Mouse (Mus musculus) sigmoid colon, adult 10 weeks (tissue): ENCODE results near the gene Fkbp9. TPM values are rescaled to one million over a fixed set of nuclear protein-coding genes. Genes with fewer than 3 reads are reported as not detected.

Experiments
- polyA plus RNA-seq: library from polyadenylated mRNA; stranded (reverse); fragments of 350-450 nt; fragmentation: Illumina TruSeq; extraction: RNeasy Lipid Tissue Mini Kit (QIAGEN cat#74804); gene quantifications from one replicate; pipeline ENCODE4 v1.2.3, GENCODE M21; 2014; ENCODE audit warnings: low read depth, low replicate concordance

Gene Fkbp9
- polyA plus RNA-seq, result 59.2 TPM

DNA sequence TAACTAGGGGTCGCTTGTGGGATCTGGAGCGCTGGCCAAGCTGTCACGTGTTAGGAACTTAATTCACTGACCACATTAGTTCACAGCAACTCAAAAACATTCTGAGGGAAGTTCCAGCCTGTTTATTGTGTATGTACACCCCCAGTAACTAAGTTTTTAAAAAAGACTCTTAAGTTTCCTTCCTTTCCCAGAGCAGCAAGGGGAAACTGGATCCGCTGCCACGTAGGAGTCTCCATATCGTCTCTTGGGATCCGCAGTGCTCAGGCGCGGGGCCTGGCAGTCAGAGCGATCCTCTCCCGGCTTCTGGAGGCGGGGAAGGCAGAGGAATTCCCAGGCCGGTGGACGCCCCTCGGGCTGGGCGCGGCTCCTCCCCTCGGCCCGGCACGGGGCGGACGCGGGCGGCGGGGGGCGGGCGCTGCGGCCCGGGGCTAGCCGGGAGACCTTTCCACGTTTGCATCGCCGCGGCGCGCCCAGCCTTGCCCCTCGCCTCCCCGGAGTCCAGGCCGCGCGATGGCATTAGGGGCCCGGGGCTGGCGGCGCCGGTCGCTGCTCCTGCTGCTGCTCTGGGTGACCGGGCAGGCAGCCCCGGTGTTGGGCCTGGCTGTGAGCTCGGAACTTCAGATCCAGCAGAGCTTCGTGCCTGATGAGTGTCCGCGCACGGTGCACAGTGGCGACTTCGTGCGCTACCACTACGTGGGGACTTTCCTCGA, at the start of gene Fkbp9:
Gene Fkbp9 (plus strand): TSS at position 363 of the 710 bp plus-strand sequence.

DNA sequence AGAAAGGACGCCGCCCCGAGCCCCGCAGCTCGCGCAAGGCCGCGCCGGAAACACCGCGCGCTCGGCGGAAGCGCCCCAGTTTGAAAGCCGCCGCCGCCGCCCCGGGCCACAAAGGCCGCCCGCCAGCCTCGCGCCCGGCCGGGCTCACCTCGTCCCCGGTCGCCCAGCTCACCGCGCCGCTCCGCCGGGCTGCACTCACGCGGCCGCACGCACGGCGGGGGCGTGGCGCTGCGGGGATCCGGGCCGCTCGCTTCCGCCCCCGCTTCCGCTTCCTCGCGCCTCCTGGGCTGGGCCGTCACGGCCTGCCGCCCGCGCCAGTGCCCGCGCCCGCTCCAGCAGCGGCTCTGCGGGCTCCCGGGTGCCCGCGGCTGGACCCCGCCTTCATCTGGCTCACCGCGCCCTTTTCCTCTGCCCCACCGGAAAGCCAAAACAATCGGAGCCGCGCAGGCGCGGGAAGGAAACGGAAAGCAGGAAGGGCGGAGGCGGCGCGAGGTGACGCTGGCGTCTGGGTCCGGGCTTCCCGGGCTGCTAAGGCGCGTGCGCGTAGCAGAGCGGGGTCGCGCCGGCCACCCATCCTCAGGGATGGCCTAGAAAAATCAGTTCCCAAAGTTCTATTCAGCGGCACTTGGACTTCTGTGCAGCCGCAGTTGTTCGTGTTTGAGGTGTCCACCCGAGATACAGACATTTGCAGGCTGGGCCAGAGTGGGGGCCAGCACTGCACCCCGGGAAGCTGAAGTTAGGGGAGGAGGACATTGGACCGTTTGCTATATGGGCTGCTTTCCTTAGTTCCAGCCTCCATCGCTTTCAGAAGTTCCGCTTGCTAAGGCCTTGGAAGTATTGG, 34.3 kb upstream of the Fkbp9 start, which contains the start of gene Kbtbd2:
Gene Kbtbd2 (minus strand): TSS at position 503 of the 841 bp plus-strand sequence.

GRCm38 (mm10) chr6:56923726-56924707, 92.2 kb downstream of the Fkbp9 start, which contains the start of the genes Nt5c3 and Vmn1r4:
Nt5c3 (minus strand) TSS chr6:56923932.
Vmn1r4 (plus strand) TSS chr6:56924015.

Other genes starting within 250 kb of the Fkbp9 start
- 92.7 TPM for gene Lsm5, start 127.3 kb upstream of the Fkbp9 start, polyA plus RNA-seq
- gene Avl9, start 117.2 kb upstream of the Fkbp9 start, polyA plus RNA-seq, result 140 TPM
- gene Kbtbd2, start 34.2 kb upstream of the Fkbp9 start, polyA plus RNA-seq, result 73.2 TPM
- gene Nt5c3, start 91.9 kb downstream of the Fkbp9 start, polyA plus RNA-seq, result 432 TPM
- gene Vmn1r4, start 92.0 kb downstream of the Fkbp9 start, polyA plus RNA-seq, result 0.98 TPM
- gene Vmn1r5, start 138.2 kb downstream of the Fkbp9 start, polyA plus RNA-seq, result not detected
- gene Vmn1r6, start 165.2 kb downstream of the Fkbp9 start, polyA plus RNA-seq, result not detected
- not detected for gene Vmn1r7, start 193.3 kb downstream of the Fkbp9 start, polyA plus RNA-seq
- not detected for gene Vmn1r8, start 200.2 kb downstream of the Fkbp9 start, polyA plus RNA-seq
- not detected for gene Vmn1r9, start 234.7 kb downstream of the Fkbp9 start, polyA plus RNA-seq